In the genomic region with DNA sequence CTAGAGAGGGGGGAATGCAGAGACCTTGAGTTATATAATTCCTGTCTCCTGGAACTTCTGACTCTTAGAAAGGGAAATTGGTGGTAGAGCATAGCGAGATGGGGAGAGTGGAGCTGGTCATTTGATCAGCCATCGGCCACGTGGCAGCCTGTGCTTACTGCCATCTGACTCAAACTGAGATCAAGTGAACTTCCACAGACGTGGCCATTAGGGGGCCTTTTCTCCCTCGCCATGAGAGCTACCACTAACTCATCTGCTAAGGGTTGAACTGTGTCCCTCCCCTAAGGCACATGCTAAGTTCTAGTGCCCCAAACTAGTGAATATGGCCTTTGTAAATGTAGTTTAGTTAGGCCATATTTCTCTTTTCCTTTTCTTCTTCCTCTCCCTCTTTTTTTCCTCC, we compare ENCODE assay signal across 15 mouse cellular contexts.
DNase-seq lines count a peak whose midpoint lies in the region; ATAC-seq and TF ChIP-seq lines count a peak whose summit lies in the region.
"Had no signal": no experiment of that assay in that cellular context is flagged by ENCODE, and none has a peak within 500 bp of the region (broad histone marks: within the 10 kb centered on the region; RNA-seq: fewer than 3 reads in every experiment).

No protein-coding gene starts in this region.

- TF ChIP-seq EP300 in liver, postnatal 0 days (IDR thresholded peaks at IDR 0.05; ENCODE audit: low read depth), result no peak

- ATAC-seq in forebrain, postnatal 0 days, result no peak
- no peak for ATAC-seq in liver, postnatal 0 days
- ATAC-seq in liver, embryonic 12.5 days, result no peak
- ATAC-seq: forebrain, embryonic 16.5 days had no signal

- no peaks in the 10 kb centered on the region for H3K36me3 ChIP-seq in forebrain, postnatal 0 days (ENCODE audit: insufficient read depth)
- no peaks in the 10 kb centered on the region for H3K36me3 ChIP-seq in forebrain, embryonic 10.5 days (replicated peaks)
- no peaks in the 10 kb centered on the region for H3K36me3 ChIP-seq in liver, postnatal 0 days (replicated peaks; ENCODE audit: insufficient read depth, low read length)
- no peaks in the 10 kb centered on the region for H3K36me3 ChIP-seq in liver, embryonic 12.5 days
- H3K36me3 ChIP-seq: heart, embryonic 12.5 days; limb, embryonic 12.5 days; liver, embryonic 15.5 days had no signal

- no peaks in the 10 kb centered on the region for H3K9me3 ChIP-seq in forebrain, postnatal 0 days (ENCODE audit: low read length)
- H3K9me3 ChIP-seq in forebrain, embryonic 10.5 days, result no peaks in the 10 kb centered on the region
- H3K9me3 ChIP-seq in liver, postnatal 0 days (ENCODE audit: low read length), result no peaks in the 10 kb centered on the region
- no peaks in the 10 kb centered on the region for H3K9me3 ChIP-seq in liver, embryonic 12.5 days (replicated peaks)
- H3K9me3 ChIP-seq: limb, embryonic 12.5 days; liver, embryonic 15.5 days had no signal

- H3K4me2 ChIP-seq in forebrain, postnatal 0 days (ENCODE audit: low read depth), result no peak overlapping the region
- H3K4me2 ChIP-seq in liver, postnatal 0 days (ENCODE audit: low read depth, low read length), result no peak overlapping the region
- H3K4me2 ChIP-seq in liver, embryonic 12.5 days, result no peak overlapping the region
- H3K4me2 ChIP-seq: heart, embryonic 12.5 days; limb, embryonic 12.5 days; liver, embryonic 15.5 days had no signal

- DNase-seq in forebrain, postnatal 0 days, result no peak
- no peak for DNase-seq in forebrain, embryonic 10.5 days (ENCODE audit: extremely low spot score, low spot score)
- DNase-seq in liver, postnatal 0 days, result no peak
- DNase-seq in 3T3-L1 (ENCODE audit: low read depth, low spot score) (peak; percentile 53), R1 (ENCODE audit: low read depth, low spot score) (peak; percentile 24)
- no peak for DNase-seq in B cell, adult 2 months
- DNase-seq: cerebellum, adult 11 months; gastrocnemius, postnatal 14 days; heart, postnatal 36 days; kidney, adult 9 months had no signal

- H3K4me1 ChIP-seq in forebrain, postnatal 0 days (ENCODE audit: insufficient read depth), result no peaks in the 10 kb centered on the region
- H3K4me1 ChIP-seq in forebrain, embryonic 10.5 days, result peaks cover 14% of the 10 kb centered on the region
- H3K4me1 ChIP-seq in liver, postnatal 0 days (ENCODE audit: insufficient read depth), result peaks cover 2% of the 10 kb centered on the region
- H3K4me1 ChIP-seq in liver, embryonic 12.5 days, result peaks cover 28% of the 10 kb centered on the region

- WGBS in forebrain, postnatal 0 days, result 35% methylated on average over 5 of the region's 5 CpGs
- WGBS in forebrain, embryonic 10.5 days, result 31% methylated on average over 5 of the region's 5 CpGs
- WGBS in liver, postnatal 0 days (ENCODE audit: insufficient replicate concordance), result 55% methylated on average over 5 of the region's 5 CpGs
- 49% methylated on average over 5 of the region's 5 CpGs for WGBS in liver, embryonic 12.5 days (ENCODE audit: insufficient replicate concordance)

- TF ChIP-seq CTCF in forebrain, postnatal 0 days (IDR thresholded peaks at IDR 0.05; ENCODE audit: low read depth), result peak; percentile 28
- TF ChIP-seq CTCF in liver, postnatal 0 days (IDR thresholded peaks at IDR 0.05; ENCODE audit: low read depth), result peak; percentile 35

- no peak overlapping the region for H3K27ac ChIP-seq in forebrain, postnatal 0 days (ENCODE audit: low read depth, low read length)
- H3K27ac ChIP-seq in forebrain, embryonic 10.5 days, result no peak overlapping the region
- no peak overlapping the region for H3K27ac ChIP-seq in liver, postnatal 0 days (ENCODE audit: low read depth)
- no peak overlapping the region for H3K27ac ChIP-seq in liver, embryonic 12.5 days
- H3K27ac ChIP-seq: limb, embryonic 12.5 days; liver, embryonic 15.5 days had no signal

- no peak overlapping the region for H3K4me3 ChIP-seq in forebrain, postnatal 0 days (ENCODE audit: low read depth, low read length)
- H3K4me3 ChIP-seq in forebrain, embryonic 10.5 days, result no peak overlapping the region
- no peak overlapping the region for H3K4me3 ChIP-seq in liver, postnatal 0 days (ENCODE audit: low read depth, low read length)
- H3K4me3 ChIP-seq in liver, embryonic 12.5 days, result no peak overlapping the region
- H3K4me3 ChIP-seq: heart, embryonic 12.5 days; limb, embryonic 12.5 days; liver, embryonic 15.5 days had no signal

- no peaks in the 10 kb centered on the region for H3K27me3 ChIP-seq in forebrain, postnatal 0 days (ENCODE audit: insufficient read depth, low read length)
- peaks cover 12% of the 10 kb centered on the region for H3K27me3 ChIP-seq in forebrain, embryonic 10.5 days (ENCODE audit: poor library complexity, severe bottlenecking)
- 0 out of 2 replicates have a peak, but pooled peaks cover 2% of the 10 kb centered on the region for H3K27me3 ChIP-seq in liver, postnatal 0 days (ENCODE audit: insufficient read depth, low read length)
- peaks cover 25% of the 10 kb centered on the region for H3K27me3 ChIP-seq in liver, embryonic 12.5 days (replicated peaks)
- H3K27me3 ChIP-seq: heart, embryonic 12.5 days had no signal

- no peak overlapping the region for H3K9ac ChIP-seq in forebrain, postnatal 0 days
- H3K9ac ChIP-seq in liver, postnatal 0 days (replicated peaks), result no peak overlapping the region
- no peak overlapping the region for H3K9ac ChIP-seq in liver, embryonic 12.5 days
- H3K9ac ChIP-seq: heart, embryonic 12.5 days; limb, embryonic 12.5 days; liver, embryonic 15.5 days had no signal

Comparison
In these comparisons a context has a peak if more than half of its experiments do, and no peak if none do; other contexts are left out.
1. DNase-seq: peak in 3T3-L1 (single experiment) and R1 (single experiment); none in forebrain, postnatal 0 days (single experiment), forebrain, embryonic 10.5 days (single experiment), liver, postnatal 0 days (single experiment) and B cell, adult 2 months (0 of 2).